Mouse (Mus musculus) ES-Bruce4 (cell line): Measurements from ENCODE around the gene Shank1. TPM values are rescaled to one million over a fixed set of nuclear protein-coding genes. Genes with fewer than 3 reads are reported as not detected.
A peak's percentile ranks its signal among the peaks of the same experiment; 100 is the strongest.

Experiments
- H3K27ac ChIP-seq: 2 replicates; pipeline ENCODE4 v1.5.1; 2012; ENCODE audit warnings: low read length, inconsistent platforms; ENCODE audit not compliant: insufficient read depth
- H3K27me3 ChIP-seq: 2 replicates; pipeline ENCODE4 v1.6.1; 2012; ENCODE audit warnings: mild to moderate bottlenecking, low read length, inconsistent platforms; ENCODE audit not compliant: control insufficient read depth, poor library complexity, insufficient read depth, severe bottlenecking
- H3K36me3 ChIP-seq: 2 replicates; pipeline ENCODE4 v1.6.1; 2012; ENCODE audit warnings: inconsistent platforms, mild to moderate bottlenecking, low read length, moderate library complexity; ENCODE audit not compliant: control insufficient read depth, poor library complexity, insufficient read depth, severe bottlenecking
- H3K4me1 ChIP-seq: one replicate; pipeline ENCODE4 v1.8.1; 2011; ENCODE audit warnings: low read length; ENCODE audit not compliant: control insufficient read depth, insufficient read depth
- H3K4me3 ChIP-seq: 2 replicates; pipeline ENCODE4 v1.5.1; 2011; ENCODE audit warnings: low read depth, mild to moderate bottlenecking, low read length
- H3K9ac ChIP-seq: 2 replicates; pipeline ENCODE4 v1.6.1; 2012; ENCODE audit warnings: low read depth, mild to moderate bottlenecking, inconsistent platforms; ENCODE audit not compliant: poor library complexity, severe bottlenecking
- H3K9me3 ChIP-seq: replicated peaks from 2 replicates; pipeline ENCODE4 v1.6.1; 2012; ENCODE audit warnings: mild to moderate bottlenecking, low read length, inconsistent platforms; ENCODE audit not compliant: control insufficient read depth, poor library complexity, insufficient read depth, severe bottlenecking
- CTCF ChIP-seq: IDR thresholded peaks from one replicate; pipeline ENCODE4 v1.8.1; 2011; ENCODE audit warnings: low read depth, low read length
- EP300 ChIP-seq: IDR thresholded peaks from 2 replicates; pipeline ENCODE4 v1.6.1; 2011; ENCODE audit warnings: low read depth, low read length; ENCODE audit not compliant: insufficient read depth
- POLR2A ChIP-seq: IDR thresholded peaks from one replicate; pipeline ENCODE4 v1.8.1; 2011; ENCODE audit warnings: low read length; ENCODE audit not compliant: insufficient read depth
- polyA plus RNA-seq: library from polyadenylated mRNA; stranded (reverse); fragments of >200 nt; gene quantifications from 2 replicates; pipeline ENCODE4 v1.2.4, GENCODE M21; 2011; ENCODE audit warnings: low read depth; ENCODE audit not compliant: missing spikeins, insufficient read depth, insufficient read length

Gene Shank1
- polyA plus RNA-seq, 1 experiment: 2.5 TPM

- no peak for TF ChIP-seq POLR2A
- no peak for TF ChIP-seq CTCF
- TF ChIP-seq EP300: no peak
- H3K9me3 ChIP-seq: no peaks in the 10 kb centered on the region
- H3K27me3 ChIP-seq: no peaks in the 10 kb centered on the region
- peaks cover 2% of the 10 kb centered on the region for H3K4me1 ChIP-seq
- H3K27ac ChIP-seq: no peak overlapping the region
- no peak overlapping the region for H3K4me3 ChIP-seq
- no peaks in the 10 kb centered on the region for H3K36me3 ChIP-seq
- H3K9ac ChIP-seq: no peak overlapping the region
These were observed 72.5 kb downstream of the Shank1 start for GRCm38 (mm10) chr7:44382541-44382940.

- Histone ChIP-seq H3K27me3 (no peaks in the 10 kb centered on the region), H3K4me3 (peak within 1 kb of the TSS; percentile 78), H3K36me3 (no peaks in the 10 kb centered on the region), H3K4me1 (no peaks in the 10 kb centered on the region), H3K9me3 (no peaks in the 10 kb centered on the region), H3K27ac (no peak within 1 kb of the TSS; the same call in 1 of the 2 replicates), H3K9ac (peak within 1 kb of the TSS; percentile 39)
- TF ChIP-seq EP300: no peak
- no peak for TF ChIP-seq POLR2A
- TF ChIP-seq CTCF: no peak
These were observed 74.1 kb downstream of the Shank1 start, which contains the start of gene Syt3 for GRCm38 (mm10) chr7:44383980-44384715. TSS of gene Syt3 (plus strand) at chr7:44384102.

- H3K4me1 ChIP-seq: no peaks in the 10 kb centered on the region
- H3K9me3 ChIP-seq: no peaks in the 10 kb centered on the region
- H3K27ac ChIP-seq: no peak overlapping the region
- H3K27me3 ChIP-seq: no peaks in the 10 kb centered on the region
- no peak for TF ChIP-seq EP300
- no peak for TF ChIP-seq CTCF
- TF ChIP-seq POLR2A: no peak
- H3K4me3 ChIP-seq: peak overlapping the region; percentile 78
- H3K9ac ChIP-seq: peak overlapping the region; percentile 39; the same call in 1 of the 2 replicates
- H3K36me3 ChIP-seq: no peaks in the 10 kb centered on the region
These were observed 74.6 kb downstream of the Shank1 start for GRCm38 (mm10) chr7:44384716-44385059.

- TF ChIP-seq EP300: no peak
- TF ChIP-seq CTCF: no peak
- no peak for TF ChIP-seq POLR2A
- H3K36me3 ChIP-seq: no peaks in the 10 kb centered on the region
- H3K9me3 ChIP-seq: no peaks in the 10 kb centered on the region
- H3K4me1 ChIP-seq: no peaks in the 10 kb centered on the region
- no peak within 1 kb of the TSS for H3K27ac ChIP-seq
- peak within 1 kb of the TSS; percentile 78 for H3K4me3 ChIP-seq
- no peaks in the 10 kb centered on the region for H3K27me3 ChIP-seq
- peak within 1 kb of the TSS; percentile 39; the same call in 1 of the 2 replicates for H3K9ac ChIP-seq
These were observed 75.7 kb downstream of the Shank1 start, which contains the start of gene 1700008O03Rik for GRCm38 (mm10) chr7:44385720-44386119. TSS of gene 1700008O03Rik (minus strand) at chr7:44385820.

- TF ChIP-seq CTCF: no peak
- TF ChIP-seq EP300: no peak
- no peak for TF ChIP-seq POLR2A
- Histone ChIP-seq H3K27me3 (no peaks in the 10 kb centered on the region), H3K36me3 (no peaks in the 10 kb centered on the region), H3K9ac (no peak overlapping the region), H3K27ac (no peak overlapping the region), H3K9me3 (no peaks in the 10 kb centered on the region), H3K4me3 (no peak overlapping the region), H3K4me1 (peaks cover 2% of the 10 kb centered on the region)
These were observed 81.8 kb downstream of the Shank1 start for GRCm38 (mm10) chr7:44391831-44392230.

GRCm38 (mm10) chr7:44392341-44392740 lies 82.3 kb downstream of the Shank1 start:
- Histone ChIP-seq H3K4me1 (peaks cover 2% of the 10 kb centered on the region), H3K27me3 (no peaks in the 10 kb centered on the region), H3K4me3 (no peak overlapping the region), H3K36me3 (no peaks in the 10 kb centered on the region), H3K9ac (no peak overlapping the region), H3K27ac (no peak overlapping the region), H3K9me3 (no peaks in the 10 kb centered on the region)
- no peak for TF ChIP-seq CTCF
- no peak for TF ChIP-seq EP300
- TF ChIP-seq POLR2A: no peak
